Mouse (Mus musculus) mammary gland, adult 2 months (tissue): Measurements from ENCODE around the gene Gm17079. TPM values are rescaled to one million over a fixed set of nuclear protein-coding genes. Genes with fewer than 3 reads are reported as not detected.

Experiments used
- polyA plus RNA-seq: library from polyadenylated mRNA; depleted of rRNA; stranded (reverse); fragments of >200 nt; gene quantifications from 2 replicates; pipeline ENCODE4 v1.2.3, GENCODE M21; 2012; ENCODE audit warnings: low replicate concordance; rRNA removed

Gene Gm17079
- polyA plus RNA-seq: not detected in 2 replicates

GRCm38 (mm10) chr14:51695368-51695767, at the start of gene Gm17079:
Gm17079 (minus strand) TSS chr14:51695468.

GRCm38 (mm10) chr14:51717083-51717482, 21.8 kb upstream of the Gm17079 start, which contains the start of gene Gm5800:
Gm5800 (minus strand) TSS chr14:51717183.

Other genes starting within 250 kb of the Gm17079 start
- not detected in 2 replicates for gene Vmn2r89, start 243.6 kb downstream of the Gm17079 start, polyA plus RNA-seq
- not detected in 2 replicates for gene Gm5622, start 142.7 kb downstream of the Gm17079 start, polyA plus RNA-seq
- gene Gm17175, start 121.4 kb downstream of the Gm17079 start, polyA plus RNA-seq: not detected in 2 replicates
- not detected in 2 replicates for gene Gm17174, start 103.3 kb downstream of the Gm17079 start, polyA plus RNA-seq
- gene Gm17078, start 84.2 kb downstream of the Gm17079 start, polyA plus RNA-seq: not detected in 2 replicates
- not detected in 2 replicates for gene Gm4181, start 59.8 kb downstream of the Gm17079 start, polyA plus RNA-seq
- not detected in 2 replicates for gene Gm5800, start 21.7 kb upstream of the Gm17079 start, polyA plus RNA-seq
- gene Ang4, start 78.1 kb upstream of the Gm17079 start, polyA plus RNA-seq: not detected in 2 replicates
- gene AY358078, start 104.6 kb upstream of the Gm17079 start, polyA plus RNA-seq: not detected in 2 replicates
- gene Ear6, start 158.2 kb upstream of the Gm17079 start, polyA plus RNA-seq: 0.24 TPM in 1 of 2 replicates, not detected in the other
- 34.0 and 54.5 TPM in 2 replicates for gene Mettl17, start 189.4 kb upstream of the Gm17079 start, polyA plus RNA-seq
- 0.45 and 1.7 TPM in 2 replicates for gene Slc39a2, start 197.4 kb upstream of the Gm17079 start, polyA plus RNA-seq
- 336 and 972 TPM in 2 replicates for gene Ndrg2, start 218.7 kb upstream of the Gm17079 start, polyA plus RNA-seq
- not detected in 2 replicates for gene Tppp2, start 223.0 kb upstream of the Gm17079 start, polyA plus RNA-seq
- 0.20 TPM in 1 of 2 replicates, not detected in the other for gene Rnase13, start 227.3 kb upstream of the Gm17079 start, polyA plus RNA-seq